Mouse (Mus musculus) limb, embryonic 13.5 days (tissue): ENCODE results near the gene Specc1l. TPM values are rescaled to one million over a fixed set of nuclear protein-coding genes. Genes with fewer than 3 reads are reported as not detected.

ENCODE experiments used
- ATAC-seq: fragments of 200-750 bp; cut with Nextera tagmentation; 2 replicates; pipeline ENCODE4 v1.8.0; 2017; ENCODE audit warnings: low read depth, moderate number of reproducible peaks, moderate TSS enrichment; ENCODE audit not compliant: low FRiP score
- H3K27ac ChIP-seq: fragments of 300-500 bp; sonication (generic); 2 replicates; pipeline ENCODE4 v1.5.1; 2015; ENCODE audit warnings: inconsistent platforms, mild to moderate bottlenecking, moderate library complexity
- H3K27me3 ChIP-seq: fragments of 300-500 bp; sonication (generic); 2 replicates; pipeline ENCODE4 v1.6.1; 2015; ENCODE audit warnings: mild to moderate bottlenecking, inconsistent platforms
- H3K36me3 ChIP-seq: fragments of 300-500 bp; sonication (generic); 2 replicates; pipeline ENCODE4 v1.6.1; 2015; ENCODE audit warnings: inconsistent platforms, mild to moderate bottlenecking, moderate library complexity
- H3K4me1 ChIP-seq: fragments of 300-500 bp; sonication (generic); 2 replicates; pipeline ENCODE4 v1.6.1; 2015; ENCODE audit warnings: inconsistent platforms
- H3K4me2 ChIP-seq: fragments of 300-500 bp; sonication (generic); replicated peaks from 2 replicates; pipeline ENCODE4 v1.6.1; 2015; ENCODE audit warnings: inconsistent platforms, mild to moderate bottlenecking, moderate library complexity
- H3K4me3 ChIP-seq: fragments of 300-500 bp; sonication (generic); 2 replicates; pipeline ENCODE4 v1.5.1; 2015; ENCODE audit warnings: moderate library complexity, mild to moderate bottlenecking, inconsistent platforms
- H3K9ac ChIP-seq: fragments of 300-500 bp; sonication (generic); 2 replicates; pipeline ENCODE4 v1.6.1; 2015; ENCODE audit warnings: mild to moderate bottlenecking, inconsistent platforms
- H3K9me3 ChIP-seq: fragments of 300-500 bp; sonication (generic); 2 replicates; pipeline ENCODE4 v1.6.1; 2016; ENCODE audit warnings: inconsistent platforms
- WGBS: fragments of 180-500 bp; shearing (Covaris S2); methylation state at CpG from one replicate; pipeline ENCODE4 v1.1.7; 2015; 5-methylcytosine and 5-hydroxymethylcytosine counted together
- polyA plus RNA-seq: library from polyadenylated mRNA; unstranded; fragments of >200 nt; fragmentation: Nextera tagmentation; extraction: Ambion mirVana; gene quantifications from 2 replicates; pipeline ENCODE4 v1.2.1, GENCODE M21; 2015

Specc1l gene
- polyA plus RNA-seq, 1 experiment from 2014 or later = 39.4 TPM

DNA sequence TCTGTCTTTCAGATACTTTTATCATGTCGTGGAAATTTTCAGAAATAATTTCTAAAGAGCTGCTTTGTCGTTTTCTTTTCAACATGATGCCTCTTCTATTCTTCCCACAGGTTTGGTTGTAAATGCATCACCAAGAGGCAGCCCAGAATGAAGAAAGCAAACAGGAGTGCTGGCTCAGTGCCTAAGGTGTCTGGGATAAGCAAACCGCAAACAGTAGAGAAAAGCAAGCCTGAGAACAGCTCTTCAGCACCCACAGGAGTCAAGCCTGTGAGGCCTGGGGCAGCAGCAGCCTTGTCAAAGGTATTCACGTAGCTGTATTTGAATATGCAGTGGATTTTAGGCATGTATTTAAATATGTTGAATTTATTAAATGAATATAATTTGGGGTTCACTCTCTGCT is 18.7 kb downstream of the Specc1l start:
- H3K9ac ChIP-seq = no peak overlapping the region
- no peak overlapping the region for H3K4me3 ChIP-seq
- H3K4me1 ChIP-seq = no peaks in the 10 kb centered on the region
- H3K9me3 ChIP-seq = no peaks in the 10 kb centered on the region
- H3K27me3 ChIP-seq = no peaks in the 10 kb centered on the region
- H3K36me3 ChIP-seq = peaks cover 34% of the 10 kb centered on the region
- no peak overlapping the region for H3K27ac ChIP-seq
- WGBS = 76% methylated on average over 4 of the region's 4 CpGs
- no peak overlapping the region for H3K4me2 ChIP-seq
- no peak for ATAC-seq

DNA sequence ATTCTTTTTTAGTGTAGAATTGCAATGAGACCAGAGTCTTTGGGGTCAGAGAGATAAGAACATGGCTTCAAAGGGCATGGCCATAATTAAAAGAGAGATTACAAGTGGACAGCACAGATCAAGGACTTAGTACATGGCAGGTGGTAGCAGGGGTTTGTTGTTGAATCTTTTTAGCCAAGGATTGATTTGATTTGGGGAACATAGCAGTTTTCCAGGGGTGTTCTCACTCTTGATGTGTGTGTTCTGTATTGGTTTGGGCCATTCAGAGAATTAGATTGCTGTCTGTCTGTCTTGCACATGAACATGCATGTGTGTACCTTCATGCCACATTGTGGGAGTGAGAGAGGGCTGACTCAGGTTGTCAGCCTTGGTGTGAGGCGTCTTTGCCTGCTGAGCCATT is 20.0 kb downstream of the Specc1l start:
- ATAC-seq = no peak
- Histone ChIP-seq H3K27me3 (no peaks in the 10 kb centered on the region), H3K4me2 (no peak overlapping the region), H3K9me3 (no peaks in the 10 kb centered on the region), H3K4me3 (no peak overlapping the region), H3K36me3 (peaks cover 44% of the 10 kb centered on the region), H3K27ac (no peak overlapping the region), H3K9ac (no peak overlapping the region), H3K4me1 (no peaks in the 10 kb centered on the region)
- 94% methylated on average over 1 of the region's 1 CpGs for WGBS

DNA sequence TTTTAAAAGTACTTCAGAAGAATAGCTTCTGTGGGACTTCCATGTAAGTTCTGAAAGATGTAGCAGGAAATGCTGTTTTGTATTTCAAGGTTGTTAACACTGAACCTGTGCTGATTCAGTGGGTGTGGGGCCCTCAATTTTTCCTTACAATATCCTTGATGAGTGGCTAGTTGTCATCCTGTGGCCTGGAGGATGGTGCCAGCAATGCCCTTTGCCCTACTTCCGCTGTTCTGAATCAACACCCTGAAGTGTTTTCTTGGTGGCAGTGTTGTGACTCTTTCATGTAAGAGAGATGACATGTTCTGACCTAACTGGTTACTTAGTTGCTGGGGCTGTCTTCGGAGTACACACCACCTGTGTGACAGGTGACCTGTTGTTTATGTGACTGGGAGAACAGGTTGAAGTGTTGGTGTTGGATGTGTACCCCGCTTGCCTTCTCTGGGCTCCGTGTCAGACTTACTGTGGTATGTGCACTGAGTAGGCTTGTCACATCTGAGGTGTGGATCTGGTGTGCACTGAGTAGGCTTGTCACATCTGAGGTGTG is 20.8 kb downstream of the Specc1l start:
- no peak for ATAC-seq
- Histone ChIP-seq H3K36me3 (peaks cover 51% of the 10 kb centered on the region), H3K4me1 (no peaks in the 10 kb centered on the region), H3K27ac (no peak overlapping the region), H3K9me3 (no peaks in the 10 kb centered on the region), H3K9ac (no peak overlapping the region), H3K4me3 (no peak overlapping the region), H3K4me2 (no peak overlapping the region), H3K27me3 (no peaks in the 10 kb centered on the region)
- 95% methylated on average over 4 of the region's 4 CpGs for WGBS

DNA sequence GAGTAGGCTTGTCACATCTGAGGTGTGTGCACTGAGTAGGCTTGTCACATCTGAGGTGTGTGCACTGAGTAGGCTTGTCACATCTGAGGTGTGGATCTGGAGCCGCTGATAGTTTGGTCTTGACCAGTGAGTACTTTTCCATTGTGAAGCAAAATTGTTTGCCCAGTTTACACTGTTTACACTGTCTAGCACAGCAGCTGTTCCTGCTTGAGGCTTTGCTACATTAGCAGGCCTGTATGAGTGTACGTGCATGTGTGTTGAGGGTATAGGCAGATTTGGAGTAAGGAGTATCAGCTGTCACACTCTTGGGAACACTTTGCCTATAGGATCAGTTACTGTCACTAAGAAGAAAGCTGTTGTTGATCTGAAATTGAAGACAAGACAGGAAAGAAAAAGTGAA is 21.6 kb downstream of the Specc1l start:
- no peaks in the 10 kb centered on the region for H3K4me1 ChIP-seq
- peak; percentile 78; the same call in 1 of the 2 replicates for ATAC-seq
- 77% methylated on average over 2 of the region's 2 CpGs for WGBS
- H3K27ac ChIP-seq = no peak overlapping the region
- H3K9ac ChIP-seq = no peak overlapping the region
- H3K4me3 ChIP-seq = no peak overlapping the region
- no peaks in the 10 kb centered on the region for H3K27me3 ChIP-seq
- H3K36me3 ChIP-seq = peaks cover 52% of the 10 kb centered on the region
- H3K9me3 ChIP-seq = no peaks in the 10 kb centered on the region
- no peak overlapping the region for H3K4me2 ChIP-seq

DNA sequence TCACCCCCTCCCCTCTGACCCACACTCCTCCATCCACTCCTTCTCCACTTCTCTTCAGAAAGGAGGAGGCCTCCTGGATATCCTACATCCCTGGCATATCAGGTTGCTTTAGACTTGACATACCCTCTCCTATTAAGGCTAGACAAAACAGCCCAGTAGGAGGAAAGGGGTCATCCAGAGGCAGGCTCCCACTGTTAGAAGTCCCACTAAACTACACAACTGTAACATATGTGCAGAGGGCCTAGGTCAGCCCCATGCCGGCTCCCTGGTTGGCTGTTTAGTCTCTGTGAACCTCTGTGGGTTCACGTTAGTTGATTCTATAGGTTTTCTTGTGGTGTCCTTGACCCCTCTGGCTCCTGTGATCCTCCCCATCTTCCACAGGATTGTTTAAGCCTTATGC is 23.9 kb downstream of the Specc1l start:
- WGBS = 90% methylated on average over 2 of the region's 2 CpGs
- Histone ChIP-seq H3K9ac (no peak overlapping the region), H3K4me1 (no peaks in the 10 kb centered on the region), H3K27ac (no peak overlapping the region), H3K4me2 (no peak overlapping the region), H3K4me3 (no peak overlapping the region), H3K36me3 (peaks cover 53% of the 10 kb centered on the region), H3K9me3 (no peaks in the 10 kb centered on the region), H3K27me3 (no peaks in the 10 kb centered on the region)
- ATAC-seq = no peak

DNA sequence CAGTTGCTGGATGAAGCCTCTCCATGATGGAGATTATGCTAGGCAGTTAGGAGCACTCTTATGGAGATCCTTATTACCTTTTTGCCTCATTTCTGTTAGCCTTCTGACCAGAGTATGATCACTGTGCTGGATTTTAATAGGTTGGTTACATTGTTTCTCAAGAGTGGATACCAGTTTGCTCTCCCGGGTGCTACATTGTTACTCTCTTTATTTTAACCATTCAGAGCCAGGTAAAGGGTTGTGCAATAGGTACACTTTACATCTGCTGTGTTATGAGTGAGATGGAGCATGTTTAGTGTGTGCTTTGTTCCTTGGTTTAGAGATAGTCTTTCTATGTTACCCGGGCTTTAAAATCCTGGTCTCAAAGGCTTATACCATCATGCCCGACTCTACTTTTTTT is 24.3 kb downstream of the Specc1l start:
- H3K9ac ChIP-seq = no peak overlapping the region
- no peak overlapping the region for H3K27ac ChIP-seq
- no peak for ATAC-seq
- H3K4me3 ChIP-seq = no peak overlapping the region
- H3K4me1 ChIP-seq = no peaks in the 10 kb centered on the region
- no peaks in the 10 kb centered on the region for H3K27me3 ChIP-seq
- H3K36me3 ChIP-seq = peaks cover 53% of the 10 kb centered on the region
- H3K9me3 ChIP-seq = no peaks in the 10 kb centered on the region
- H3K4me2 ChIP-seq = no peak overlapping the region
- 92% methylated on average over 3 of the region's 3 CpGs for WGBS

DNA sequence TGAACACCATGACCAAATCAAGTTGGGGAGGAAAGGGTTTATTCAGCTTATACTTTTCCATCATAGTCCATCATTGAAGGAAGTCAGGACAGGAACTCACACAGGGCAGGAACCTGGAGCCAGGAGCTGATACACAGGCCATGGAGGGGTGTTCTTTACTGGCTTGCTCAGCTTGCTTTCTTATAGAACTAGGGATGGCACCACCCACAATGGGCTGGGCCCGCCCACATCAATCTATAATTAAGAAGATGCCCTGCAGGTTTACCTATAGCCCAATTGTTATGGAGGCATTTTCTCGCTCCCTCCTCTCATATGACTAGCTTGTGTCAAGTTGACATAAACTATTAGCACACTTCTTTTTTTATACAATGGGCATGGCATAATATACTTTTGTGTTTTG is 25.3 kb downstream of the Specc1l start:
- peaks cover 54% of the 10 kb centered on the region for H3K36me3 ChIP-seq

DNA sequence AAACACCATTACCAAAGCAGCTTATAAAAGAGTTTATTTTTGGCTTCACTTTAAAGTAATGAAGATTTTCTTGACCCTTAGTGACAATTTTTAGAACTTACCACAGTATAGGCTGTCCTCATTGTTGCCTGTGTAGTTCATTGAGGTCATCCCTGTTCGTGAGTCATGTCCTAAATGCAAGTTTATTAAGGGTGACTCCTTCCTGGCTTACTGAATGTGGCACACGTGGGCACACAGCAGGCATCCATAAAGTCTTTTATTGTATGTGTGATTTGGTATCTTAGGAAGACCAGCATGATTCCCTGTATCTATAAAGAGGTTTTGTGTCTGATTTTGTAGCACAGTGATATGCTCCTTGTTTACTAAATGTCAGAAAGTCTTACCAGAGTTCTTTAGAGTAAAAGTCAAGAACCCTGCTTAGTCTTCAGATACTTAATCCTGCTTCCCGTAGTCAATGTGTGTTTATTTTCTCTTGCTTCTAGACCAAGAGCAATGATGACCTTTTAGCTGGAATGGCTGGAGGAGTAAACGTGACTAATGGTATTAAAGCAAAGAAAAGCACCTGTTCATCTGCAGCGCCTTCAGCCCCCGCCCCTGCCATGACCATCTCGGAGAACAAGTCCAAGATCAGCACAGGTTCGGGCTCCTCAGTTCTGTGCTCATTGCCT is 28.8 kb downstream of the Specc1l start:
- Histone ChIP-seq H3K36me3 (peaks cover 76% of the 10 kb centered on the region), H3K27me3 (no peaks in the 10 kb centered on the region), H3K27ac (no peak overlapping the region), H3K9me3 (no peaks in the 10 kb centered on the region), H3K4me2 (no peak overlapping the region), H3K4me3 (no peak overlapping the region), H3K9ac (no peak overlapping the region), H3K4me1 (no peaks in the 10 kb centered on the region)
- ATAC-seq = no peak
- WGBS = 85% methylated on average over 8 of the region's 8 CpGs

More for the DNA sequence above, 25.3 kb downstream of the Specc1l start:
- Histone ChIP-seq H3K9me3 (no peaks in the 10 kb centered on the region), H3K9ac (no peak overlapping the region), H3K27me3 (no peaks in the 10 kb centered on the region), H3K4me3 (no peak overlapping the region), H3K27ac (no peak overlapping the region), H3K4me2 (no peak overlapping the region), H3K4me1 (no peaks in the 10 kb centered on the region)
- 95% methylated on average over 2 of the region's 2 CpGs for WGBS
- no peak for ATAC-seq

DNA sequence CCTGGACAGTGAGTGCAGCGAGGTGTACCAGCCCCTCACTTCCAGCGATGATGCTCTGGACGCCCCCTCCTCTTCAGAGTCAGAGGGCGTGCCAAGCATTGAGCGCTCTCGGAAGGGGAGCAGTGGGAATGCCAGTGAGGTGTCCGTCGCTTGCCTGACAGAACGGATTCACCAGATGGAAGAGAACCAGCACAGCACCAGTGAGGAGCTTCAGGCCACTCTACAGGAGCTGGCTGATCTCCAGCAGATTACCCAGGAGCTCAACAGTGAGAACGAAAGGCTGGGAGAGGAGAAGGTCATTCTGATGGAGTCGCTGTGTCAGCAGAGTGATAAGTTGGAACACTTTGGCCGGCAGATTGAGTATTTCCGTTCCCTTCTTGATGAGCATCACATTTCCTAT is 33.9 kb downstream of the Specc1l start:
- H3K4me3 ChIP-seq = no peak overlapping the region
- no peak overlapping the region for H3K9ac ChIP-seq
- no peaks in the 10 kb centered on the region for H3K27me3 ChIP-seq
- 94% methylated on average over 13 of the region's 13 CpGs for WGBS
- H3K36me3 ChIP-seq = peaks cover 88% of the 10 kb centered on the region
- no peak overlapping the region for H3K27ac ChIP-seq
- no peaks in the 10 kb centered on the region for H3K9me3 ChIP-seq
- ATAC-seq = no peak
- H3K4me2 ChIP-seq = no peak overlapping the region
- H3K4me1 ChIP-seq = no peaks in the 10 kb centered on the region

DNA sequence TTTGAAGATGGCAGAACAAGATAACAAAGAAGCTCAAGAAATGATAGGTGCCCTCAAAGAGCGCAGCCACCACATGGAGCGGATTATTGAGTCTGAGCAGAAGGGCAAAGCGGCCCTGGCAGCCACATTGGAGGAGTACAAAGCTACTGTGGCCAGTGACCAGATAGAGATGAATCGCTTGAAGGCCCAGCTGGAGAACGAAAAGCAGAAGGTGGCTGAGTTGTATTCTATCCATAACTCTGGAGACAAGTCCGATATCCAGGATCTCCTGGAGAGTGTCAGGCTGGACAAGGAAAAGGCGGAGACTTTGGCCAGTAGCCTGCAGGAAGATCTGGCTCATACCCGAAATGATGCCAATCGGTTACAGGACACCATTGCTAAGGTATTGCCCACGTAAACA is 34.5 kb downstream of the Specc1l start:
- Histone ChIP-seq H3K27me3 (no peaks in the 10 kb centered on the region), H3K4me2 (no peak overlapping the region), H3K9ac (no peak overlapping the region), H3K4me1 (no peaks in the 10 kb centered on the region), H3K4me3 (no peak overlapping the region), H3K27ac (no peak overlapping the region), H3K9me3 (no peaks in the 10 kb centered on the region), H3K36me3 (peaks cover 84% of the 10 kb centered on the region)
- no peak for ATAC-seq
- WGBS = 91% methylated on average over 10 of the region's 10 CpGs

DNA sequence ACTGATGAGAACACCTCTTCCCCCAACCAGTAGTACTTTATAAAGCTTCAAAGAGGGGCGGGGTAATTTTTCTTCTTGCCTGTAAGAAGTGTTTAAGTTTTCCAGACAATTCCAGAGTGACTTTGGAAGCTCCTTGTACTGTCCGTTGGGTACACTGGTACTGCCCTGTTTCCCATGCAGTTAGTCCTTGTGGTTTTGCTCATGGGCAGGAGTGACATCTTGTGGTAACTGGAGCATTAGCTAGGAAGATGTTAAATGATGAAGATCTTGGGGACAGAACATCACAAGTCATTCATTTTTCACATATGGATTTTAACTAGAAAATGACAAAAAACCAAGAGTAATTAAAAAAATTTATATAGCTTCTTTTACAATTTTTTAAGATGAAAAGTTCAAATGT is 39.1 kb downstream of the Specc1l start:
- ATAC-seq = no peak; the same call in 1 of the 2 replicates
- H3K4me3 ChIP-seq = no peak overlapping the region
- H3K27ac ChIP-seq = no peak overlapping the region
- H3K9ac ChIP-seq = no peak overlapping the region
- 69% methylated on average over 2 of the region's 2 CpGs for WGBS
- H3K9me3 ChIP-seq = no peaks in the 10 kb centered on the region
- H3K36me3 ChIP-seq = peaks cover 52% of the 10 kb centered on the region
- H3K4me1 ChIP-seq = 0 out of 2 replicates have a peak, but pooled peaks cover 7% of the 10 kb centered on the region
- no peak overlapping the region for H3K4me2 ChIP-seq
- H3K27me3 ChIP-seq = no peaks in the 10 kb centered on the region

DNA sequence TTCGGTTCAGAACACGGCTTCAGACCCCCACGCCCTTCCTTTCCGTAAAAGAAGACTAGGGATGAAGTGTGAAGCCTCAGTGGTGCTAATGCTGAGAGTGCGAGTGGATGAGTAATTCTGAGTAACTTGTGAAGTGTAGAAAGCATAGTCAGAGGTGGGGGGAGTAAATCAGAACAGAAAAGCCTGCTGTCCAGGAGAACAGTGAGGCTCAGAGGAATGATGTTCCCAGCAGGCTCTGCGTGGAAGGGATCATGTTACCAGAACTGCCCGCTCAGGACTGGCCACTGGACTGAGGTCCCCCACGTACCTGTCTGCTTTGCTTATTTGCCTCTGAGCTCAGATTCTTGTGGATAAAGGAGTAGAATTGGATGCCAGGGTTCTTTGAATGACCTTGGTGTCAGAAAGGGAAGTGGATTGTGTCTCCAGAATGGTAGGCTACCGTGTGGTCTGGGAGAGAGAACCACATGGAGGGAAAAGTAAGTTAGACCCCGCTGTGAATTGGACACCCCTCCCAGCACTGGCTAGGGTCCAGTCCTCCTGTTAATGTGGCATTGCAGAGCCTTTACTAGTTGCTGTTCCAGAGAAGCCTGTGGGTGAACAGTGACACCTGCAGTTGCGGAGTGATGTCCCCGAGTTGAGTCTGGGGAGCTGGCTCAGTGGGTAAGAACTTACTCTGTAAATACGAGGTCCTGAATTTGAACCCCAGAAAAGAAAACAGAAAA is 40.6 kb downstream of the Specc1l start:
- Histone ChIP-seq H3K27ac (peak overlapping the region; percentile 10; the same call in 1 of the 2 replicates), H3K9me3 (no peaks in the 10 kb centered on the region), H3K4me3 (no peak overlapping the region), H3K4me2 (no peak overlapping the region), H3K36me3 (peaks cover 39% of the 10 kb centered on the region), H3K4me1 (0 out of 2 replicates have a peak, but pooled peaks cover 7% of the 10 kb centered on the region), H3K27me3 (no peaks in the 10 kb centered on the region), H3K9ac (no peak overlapping the region)
- ATAC-seq = no peak
- 53% methylated on average over 13 of the region's 13 CpGs for WGBS
